Mouse (Mus musculus): ENCODE measurements around the gene Clec18a.
"Not testable (repeated sequence)": the region's sequence is repeated elsewhere in the genome, so short reads cannot be mapped to it uniquely, and the experiment has no call there.

Gene Clec18a

DNA sequence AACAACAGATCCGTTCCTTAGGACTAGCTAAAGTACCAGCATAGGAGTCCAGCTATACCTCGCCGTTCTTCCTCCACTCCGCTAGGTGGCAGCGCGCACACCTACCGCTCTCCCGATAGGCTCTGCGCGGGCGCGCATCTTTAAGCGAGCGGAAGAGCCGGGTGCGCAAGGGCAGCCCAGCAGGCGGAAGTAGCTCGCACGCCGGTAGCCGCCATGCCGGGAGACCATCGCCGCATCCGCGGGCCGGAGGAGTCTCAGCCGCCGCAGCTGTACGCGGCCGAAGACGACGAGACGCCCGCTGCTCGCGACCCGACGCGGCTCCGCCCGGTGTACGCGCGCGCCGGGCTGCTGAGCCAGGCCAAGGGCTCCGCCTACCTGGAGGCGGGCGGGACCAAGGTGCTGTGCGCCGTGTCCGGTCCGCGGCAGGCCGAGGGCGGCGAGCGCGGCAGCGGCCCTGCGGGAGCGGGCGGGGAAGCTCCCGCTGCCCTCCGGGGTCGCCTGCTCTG lies 36.0 kb downstream of the Clec18a start, which contains the start of gene Exosc6:
Gene Exosc6, plus strand, starts transcription at position 182 of the 506 bp plus-strand sequence.
- DNase-seq (ENCODE audit: low read depth, low spot score) = peak; percentile 97

DNA sequence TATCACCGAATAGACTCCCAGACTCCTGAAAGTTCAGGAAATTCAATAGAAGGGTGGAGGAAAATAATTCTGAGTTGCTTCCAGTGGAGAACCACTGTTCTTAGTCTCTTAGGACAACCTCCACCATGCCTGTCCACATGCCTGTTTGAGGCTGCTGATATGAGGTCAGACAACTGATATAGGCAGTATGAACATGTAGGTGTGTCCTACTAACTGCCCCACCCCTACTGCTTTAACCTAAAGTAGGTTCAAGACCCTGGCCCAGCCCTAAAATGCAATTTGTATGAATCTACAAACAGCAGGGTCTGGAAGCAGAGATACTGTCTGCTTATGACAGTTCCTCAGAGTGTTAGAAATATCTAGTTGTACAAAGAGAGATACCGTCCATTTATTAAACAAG lies 36.6 kb downstream of the Clec18a start:
- DNase-seq (ENCODE audit: low read depth, low spot score) = no peak

DNA sequence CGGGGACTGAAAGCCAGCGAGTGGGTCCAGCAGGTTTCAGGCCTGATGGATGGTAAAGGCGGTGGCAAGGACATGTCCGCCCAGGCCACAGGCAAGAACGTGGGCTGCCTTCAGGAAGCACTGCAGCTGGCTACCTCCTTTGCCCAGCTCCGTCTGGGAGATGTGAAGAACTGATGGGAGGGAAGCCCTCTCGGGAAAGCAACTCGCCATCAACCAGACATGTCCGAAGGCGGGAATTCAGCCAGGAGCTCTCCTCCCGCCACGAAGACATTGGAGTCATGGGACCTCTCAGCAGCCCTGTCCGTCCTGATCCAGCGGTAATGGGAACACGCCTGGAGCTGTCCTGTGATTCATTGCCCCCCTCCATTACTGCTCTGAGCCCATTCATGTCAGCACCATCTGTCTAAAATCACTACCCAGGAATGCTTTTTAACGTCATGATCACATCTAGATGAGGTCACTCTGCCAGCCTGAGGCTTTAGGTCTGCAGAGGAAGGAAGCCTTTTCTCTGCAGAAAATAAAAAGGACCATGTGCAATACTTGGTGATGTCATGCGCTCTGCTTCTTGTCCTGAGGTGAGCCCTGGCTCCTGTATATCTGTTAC lies 37.1 kb downstream of the Clec18a start:
- no peak for DNase-seq (ENCODE audit: low read depth, low spot score)

DNA sequence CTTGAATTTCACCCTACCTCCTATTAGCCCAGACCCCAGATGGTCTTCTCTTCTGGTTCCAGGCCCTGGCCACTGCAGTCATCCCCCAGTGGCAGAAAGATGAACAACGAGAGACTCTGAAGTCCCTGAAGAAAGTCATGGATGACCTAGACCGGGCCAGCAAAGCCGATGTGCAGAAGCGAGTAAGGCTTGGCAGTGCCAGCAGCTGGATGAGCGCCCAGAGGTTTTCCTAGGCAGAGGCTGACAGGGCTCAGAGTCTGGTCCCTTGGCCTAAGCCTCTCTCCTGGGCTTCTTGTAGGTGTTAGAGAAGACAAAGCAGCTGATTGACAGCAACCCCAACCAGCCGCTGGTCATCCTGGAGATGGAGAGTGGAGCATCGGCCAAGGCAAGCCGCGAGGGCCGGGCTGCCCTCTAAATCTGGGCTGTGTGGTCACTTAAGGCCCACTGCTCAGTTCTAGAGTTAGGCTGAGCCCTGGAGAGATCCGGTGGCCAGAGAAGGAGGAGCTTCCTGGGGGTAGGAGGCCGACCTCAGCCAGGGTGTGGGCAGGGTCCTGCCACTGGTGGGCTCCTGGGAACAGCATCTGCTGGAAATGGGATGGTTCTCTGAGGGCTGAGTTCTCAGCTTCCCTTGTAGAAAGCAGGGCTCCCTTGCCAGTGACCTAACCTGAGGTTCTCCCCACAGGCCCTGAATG lies 38.3 kb downstream of the Clec18a start:
- DNase-seq (ENCODE audit: low read depth, low spot score) = no peak

DNA sequence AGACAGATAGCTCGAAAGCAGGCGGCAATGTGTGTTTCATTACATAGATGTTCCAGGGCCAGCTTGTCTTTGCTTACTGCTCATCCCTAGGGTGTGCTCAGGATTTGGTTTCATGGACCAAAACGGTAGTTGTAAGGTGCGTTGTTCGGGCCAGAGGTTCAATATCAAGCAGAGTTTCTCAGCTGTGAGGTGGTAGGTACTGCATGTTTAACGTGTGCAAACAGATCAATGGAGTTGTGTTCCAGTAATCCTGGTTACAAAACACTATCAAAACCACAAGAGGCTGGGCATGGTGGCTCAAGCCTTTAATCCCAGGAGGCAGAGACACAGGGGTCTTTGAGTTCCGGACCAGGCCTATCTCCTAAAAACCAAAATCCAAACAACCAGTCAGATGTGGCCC lies 43.1 kb downstream of the Clec18a start:
- no peak for DNase-seq (ENCODE audit: low read depth, low spot score)

DNA sequence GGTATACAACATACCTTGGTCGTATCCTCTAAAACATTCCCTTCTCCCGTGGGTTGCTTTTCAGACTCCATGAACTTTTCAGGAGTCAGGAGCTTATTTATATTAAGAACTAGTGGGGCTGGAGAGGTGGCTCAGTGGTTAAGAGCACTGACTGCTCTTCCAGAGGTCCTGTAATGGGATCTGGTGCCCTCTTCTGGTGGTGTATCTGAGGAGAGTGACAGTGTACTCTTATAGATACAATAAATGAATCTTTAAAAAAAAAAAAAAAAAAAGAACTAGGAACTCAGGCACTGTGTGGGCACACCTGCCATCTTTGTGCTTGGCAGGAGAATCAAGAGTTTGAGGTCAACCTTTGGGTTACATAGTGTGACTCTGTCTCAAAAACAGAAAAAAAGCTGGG lies 43.5 kb downstream of the Clec18a start:
- DNase-seq (ENCODE audit: low read depth, low spot score) = no peak

DNA sequence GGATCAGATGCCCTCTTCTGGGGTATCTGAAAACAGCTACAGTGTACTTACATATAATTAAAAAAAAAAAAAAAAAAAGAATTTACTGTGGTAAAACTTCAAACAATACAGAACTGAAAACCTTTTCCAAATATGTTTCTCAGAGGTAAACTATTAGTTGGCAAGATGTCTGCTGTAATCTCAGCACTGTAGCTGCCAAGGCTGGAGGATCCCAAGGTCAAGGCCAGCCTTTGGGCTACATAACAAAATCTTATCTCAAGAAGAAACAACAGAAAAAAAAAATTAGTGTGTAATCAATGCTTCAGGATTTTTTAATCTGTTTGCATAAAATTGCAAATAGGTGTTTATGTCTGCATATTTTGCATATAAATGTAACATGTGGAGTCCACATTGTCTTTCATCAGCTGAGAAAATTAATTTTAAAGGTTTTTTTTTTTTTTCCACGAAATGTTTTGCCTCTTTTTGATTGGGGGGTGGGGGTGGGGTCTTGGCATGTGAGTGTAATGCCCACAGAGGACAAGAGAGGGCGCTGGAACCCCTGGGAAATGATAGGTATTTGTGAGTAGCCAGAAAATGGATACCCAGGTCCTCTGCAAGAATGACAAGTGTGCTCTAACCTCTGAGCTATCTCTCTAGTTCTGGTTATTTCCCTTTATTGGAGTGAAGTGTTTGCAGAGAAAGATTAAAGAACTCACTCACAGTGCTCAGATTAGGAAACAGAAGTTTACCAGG lies 48.1 kb downstream of the Clec18a start:
- DNase-seq (ENCODE audit: low read depth, low spot score) = no peak

DNA sequence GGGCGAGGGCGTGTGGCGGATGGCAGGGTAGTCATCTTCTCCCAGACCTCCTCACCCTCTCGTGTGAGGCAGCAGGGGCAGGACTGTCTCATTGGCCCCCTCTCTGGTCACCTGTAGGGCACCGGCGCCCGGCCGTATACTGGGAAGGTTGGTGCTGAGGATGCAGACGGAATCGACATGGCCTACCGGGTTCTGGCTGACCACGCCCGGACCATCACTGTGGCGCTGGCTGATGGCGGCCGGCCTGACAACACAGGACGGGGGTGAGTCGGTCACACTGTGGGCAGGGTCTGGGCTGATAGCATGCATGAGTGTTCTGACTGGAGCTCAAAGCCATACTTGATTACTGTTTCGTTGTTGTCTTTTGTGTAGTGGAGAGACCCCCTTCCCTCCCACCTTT lies 49.7 kb downstream of the Clec18a start:
- no peak for DNase-seq (ENCODE audit: low read depth, low spot score)

DNA sequence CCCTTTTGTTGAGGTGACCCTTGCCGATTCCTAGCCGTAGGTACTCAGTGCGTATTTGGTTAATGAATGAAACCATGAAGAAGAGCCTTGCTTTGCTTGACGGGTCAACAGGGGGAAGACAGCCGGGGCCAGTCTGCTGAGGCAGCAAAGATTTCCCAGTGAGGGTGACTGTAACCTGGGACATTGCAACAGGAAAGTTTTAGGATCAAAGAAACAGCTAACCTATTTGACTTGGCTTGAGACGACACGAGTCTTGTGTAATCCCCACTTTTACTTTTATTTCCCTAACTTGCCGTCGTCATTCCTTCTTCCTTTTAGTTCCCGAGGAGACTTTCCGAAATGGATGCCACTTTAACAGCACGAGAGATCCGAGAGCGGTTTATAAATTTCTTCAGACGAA lies 55.6 kb downstream of the Clec18a start:
- DNase-seq (ENCODE audit: low read depth, low spot score) = no peak

DNA sequence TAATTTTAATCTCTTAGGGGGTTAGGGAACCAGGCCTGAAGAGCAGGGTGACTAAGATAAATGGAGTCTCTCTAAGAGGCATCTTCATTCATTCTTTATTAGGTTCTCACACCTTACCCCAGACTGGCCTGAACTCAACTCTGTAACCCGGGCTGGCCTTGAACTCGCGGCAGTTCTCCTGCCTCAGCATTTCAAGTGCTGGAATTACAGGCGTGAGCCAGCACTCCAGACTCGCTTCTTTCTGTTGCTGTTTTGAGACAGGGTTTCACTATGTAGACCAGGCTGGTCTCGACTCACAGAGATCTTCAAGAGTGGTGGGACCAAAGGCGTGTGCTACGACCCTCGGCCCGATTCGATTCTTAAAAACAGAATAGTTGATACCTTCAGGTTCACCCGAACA lies 58.0 kb downstream of the Clec18a start:
- DNase-seq (ENCODE audit: low read depth, low spot score) = peak; percentile 43

DNA sequence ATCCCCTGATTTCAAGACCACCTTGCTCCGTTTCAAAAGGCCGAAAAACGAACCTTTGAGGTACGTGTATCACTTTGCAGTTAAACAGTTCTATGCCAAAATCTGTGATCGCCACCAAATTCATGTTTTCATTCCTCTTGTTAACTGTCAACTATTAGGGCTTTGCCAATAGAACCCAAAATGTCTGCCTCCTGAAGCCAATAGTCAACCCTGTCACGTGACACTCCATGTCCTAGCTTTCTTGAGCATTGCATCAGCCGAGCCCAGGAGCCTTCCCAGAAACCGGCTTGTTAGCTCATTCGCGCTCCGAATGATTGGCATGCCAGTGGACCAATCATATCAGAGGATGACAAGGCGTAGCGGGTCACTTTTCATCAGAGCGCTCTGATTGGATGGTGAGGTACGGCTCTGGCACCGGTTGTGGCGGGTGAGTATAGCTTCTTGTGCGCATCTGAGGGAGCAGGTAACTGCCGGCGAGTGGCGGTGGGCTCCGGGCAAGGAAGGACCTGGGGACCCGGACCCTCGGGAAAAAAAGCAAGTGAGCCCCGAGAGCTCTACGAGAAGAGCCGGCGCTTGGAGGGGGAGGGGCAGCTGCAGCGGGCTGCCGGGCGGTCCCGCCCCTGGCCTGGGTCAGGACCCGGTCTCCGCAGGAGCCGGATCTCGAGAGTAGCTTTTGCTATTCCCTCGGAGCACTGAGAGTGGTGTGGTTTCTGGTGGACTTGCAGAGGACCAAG lies 58.6 kb downstream of the Clec18a start:
- peak; percentile 100 for DNase-seq (ENCODE audit: low read depth, low spot score)

DNA sequence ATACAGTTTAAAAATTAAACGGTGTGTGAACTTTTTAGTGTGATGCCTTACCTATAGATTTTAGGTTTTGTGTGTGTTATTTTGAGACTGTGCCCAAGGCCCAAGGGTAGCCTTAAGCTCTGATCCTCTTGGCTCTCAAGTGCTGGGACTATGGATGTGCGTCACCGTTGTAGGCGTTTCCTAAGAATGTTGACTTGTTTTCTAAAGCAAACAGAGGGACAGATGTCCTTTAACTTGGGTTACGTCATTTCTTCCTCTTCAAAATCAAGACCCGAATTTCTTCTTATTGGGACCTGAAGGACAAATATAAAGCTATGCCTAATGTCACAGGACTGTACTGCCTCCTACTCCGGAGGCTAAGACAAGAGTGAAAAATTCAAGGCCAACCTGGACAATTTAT lies 59.3 kb downstream of the Clec18a start, which contains the start of gene Aars:
Gene Aars, plus strand, starts transcription at position 229 of the 400 bp plus-strand sequence.
- no peak for DNase-seq (ENCODE audit: low read depth, low spot score)

DNA sequence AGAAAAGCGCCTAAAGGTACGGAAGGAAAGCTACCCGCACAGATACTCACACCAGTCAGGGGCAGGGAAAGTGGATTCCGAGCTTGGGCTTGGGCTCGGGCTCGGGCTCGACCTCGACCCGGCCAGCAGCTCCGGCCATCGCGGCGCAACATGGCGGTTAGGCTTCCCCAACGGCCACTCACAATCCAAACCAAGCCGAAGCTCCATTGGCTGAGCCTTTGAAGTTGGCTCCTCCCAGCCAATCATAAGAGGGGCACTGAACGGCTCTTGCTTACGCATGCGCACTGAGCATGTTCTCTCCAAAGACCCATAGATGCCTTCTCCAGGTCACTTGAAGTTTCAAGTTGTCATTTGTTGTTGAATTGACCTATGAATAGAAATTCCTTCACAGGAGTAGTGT lies 60.7 kb downstream of the Clec18a start, which contains the start of gene Ddx19b:
Gene Ddx19b, minus strand, starts transcription at position 180 of the 400 bp plus-strand sequence.
- DNase-seq (ENCODE audit: low read depth, low spot score) = no peak

DNA sequence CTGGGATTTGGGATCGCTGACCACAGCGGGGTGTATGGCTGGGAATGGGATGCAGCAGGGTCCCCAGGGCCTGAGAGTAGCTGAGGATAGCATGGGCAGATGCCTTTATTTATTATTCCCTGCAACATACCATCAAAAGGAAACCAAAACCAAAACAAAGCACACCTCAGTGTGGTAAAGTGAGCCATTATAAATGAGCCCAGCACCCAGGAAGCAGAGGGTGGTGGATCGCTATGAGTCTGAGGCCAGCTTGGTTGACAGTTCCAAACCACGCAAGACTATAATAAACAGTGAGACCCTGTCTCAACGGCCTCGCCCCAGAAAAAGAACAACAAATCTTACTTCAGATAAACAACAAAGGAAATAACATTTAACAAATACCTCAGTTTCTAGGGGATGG lies 62.2 kb downstream of the Clec18a start:
- DNase-seq (ENCODE audit: low read depth, low spot score) = no peak

DNA sequence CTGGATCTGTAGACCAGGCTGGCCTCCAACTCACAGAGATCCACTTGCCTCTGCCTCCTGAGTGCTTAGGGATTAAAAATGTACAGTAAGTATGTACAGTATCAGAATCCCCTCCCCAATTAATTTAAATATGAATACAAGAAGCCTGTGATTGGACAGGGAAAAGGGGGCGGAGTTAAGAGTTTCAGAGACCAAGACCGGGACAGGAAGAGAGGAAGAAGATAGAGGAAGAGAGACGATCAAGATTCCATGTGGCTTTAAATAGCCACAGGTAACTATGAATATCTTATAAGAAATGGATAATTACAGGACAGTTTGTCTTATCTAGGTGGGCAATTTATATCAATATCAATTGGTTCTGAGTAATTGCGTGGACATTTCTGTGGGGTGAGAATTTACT lies 62.6 kb downstream of the Clec18a start:
- no peak for DNase-seq (ENCODE audit: low read depth, low spot score)

DNA sequence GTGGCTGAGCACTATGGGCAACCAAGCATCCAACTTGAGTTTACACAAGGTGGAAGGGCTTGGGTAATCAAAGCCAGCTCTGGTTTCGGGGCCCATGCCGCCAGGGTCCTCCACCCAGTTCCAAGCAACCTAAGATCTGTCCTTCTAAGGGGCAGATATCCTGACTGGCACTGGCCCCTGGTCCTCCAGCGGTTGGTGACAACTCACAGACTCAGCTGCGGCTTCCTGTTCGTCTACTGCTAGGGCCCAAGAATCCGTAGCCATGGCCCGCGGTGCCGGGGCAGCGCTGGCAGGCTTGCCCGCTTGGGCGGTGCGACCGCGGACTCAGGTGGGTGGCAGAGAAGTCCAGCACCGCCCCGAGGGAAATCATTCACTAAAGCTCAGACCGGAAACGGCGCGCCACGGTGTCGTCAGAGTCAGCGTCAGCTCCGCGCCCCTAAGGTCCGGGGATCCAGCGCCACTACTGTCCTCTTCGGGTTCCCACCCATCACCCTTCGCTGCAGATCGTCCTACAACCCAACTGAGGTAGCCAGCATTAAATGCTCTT lies 64.8 kb downstream of the Clec18a start:
- peak; percentile 96 for DNase-seq (ENCODE audit: low read depth, low spot score)

DNA sequence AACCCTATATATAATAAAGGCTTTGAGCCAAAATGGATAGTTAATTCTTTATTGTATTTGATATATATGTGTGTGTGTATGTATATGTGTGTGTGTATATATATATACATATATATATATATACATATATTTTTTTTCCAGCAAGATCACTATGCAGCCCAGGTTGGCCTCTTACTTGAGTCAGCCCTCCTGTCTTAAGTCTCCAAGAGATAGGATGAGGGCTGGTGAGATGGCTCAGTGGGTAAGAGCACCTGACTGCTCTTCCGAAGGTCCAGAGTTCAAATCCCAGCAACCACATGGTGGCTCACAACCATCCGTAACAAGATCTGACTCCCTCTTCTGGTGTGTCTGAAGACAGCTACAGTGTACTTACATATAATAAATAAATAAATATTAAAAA lies 65.6 kb downstream of the Clec18a start:
- not testable (repeated sequence) for DNase-seq (ENCODE audit: low read depth, low spot score)

DNA sequence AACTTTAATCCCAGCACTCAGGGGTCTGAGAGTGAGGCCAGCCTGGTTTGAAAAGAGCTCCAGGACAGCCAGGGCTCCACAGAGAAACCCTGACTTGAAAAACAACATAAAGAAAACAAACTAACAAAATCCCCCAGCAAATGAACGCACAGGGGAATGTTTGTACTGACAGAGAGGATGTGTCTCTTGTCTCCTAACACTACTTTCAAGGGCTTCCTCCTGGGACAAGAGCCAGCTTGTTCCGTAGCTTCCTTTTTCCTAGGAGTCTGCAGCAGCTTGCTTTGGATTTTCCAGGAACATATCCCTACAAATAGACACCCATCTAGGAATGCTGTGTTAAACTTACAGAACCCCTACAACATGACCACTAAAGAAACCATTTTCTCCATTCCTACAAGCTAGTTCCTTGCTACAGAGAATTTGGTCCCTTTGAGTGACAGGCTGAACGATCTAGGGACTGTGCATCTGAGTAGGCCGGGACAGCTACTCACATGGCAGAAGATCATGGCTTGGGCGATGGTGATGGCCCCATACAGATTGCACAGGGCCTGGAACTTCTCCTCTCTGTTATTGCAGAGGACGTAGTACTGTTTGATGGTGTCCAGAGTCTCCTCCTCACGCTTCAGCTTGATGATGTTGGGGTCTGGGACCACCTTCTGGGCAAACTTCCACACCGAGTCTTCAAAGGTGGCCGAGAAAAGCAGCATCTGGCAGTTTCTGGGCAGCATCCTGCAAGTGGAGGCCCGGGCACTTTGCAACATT lies 81.8 kb downstream of the Clec18a start:
- not testable (repeated sequence) for DNase-seq (ENCODE audit: low read depth, low spot score)
